Mouse (Mus musculus) heart, adult 2 months (tissue): Measurements from ENCODE around the gene Erc2.

Source experiments
- CTCF ChIP-seq: fragments of 200-600 bp; IDR thresholded peaks from 2 replicates; pipeline ENCODE4 v1.8.1; 2022; ENCODE audit warnings: antibody characterized with exemption, mild to moderate bottlenecking, moderate library complexity
- EP300 ChIP-seq: fragments of 200-500 bp; IDR thresholded peaks from 2 replicates; pipeline ENCODE4 v1.6.1; 2011; ENCODE audit warnings: low read depth, low read length, control low read depth; ENCODE audit not compliant: insufficient read depth
- POLR2A ChIP-seq: fragments of 200-500 bp; IDR thresholded peaks from 2 replicates; pipeline ENCODE4 v1.6.1; 2011; ENCODE audit warnings: mild to moderate bottlenecking, low read depth, low read length, control low read depth; ENCODE audit not compliant: insufficient read depth

- TF ChIP-seq EP300 (no peak), CTCF (no peak), POLR2A (no peak)
Measured at GRCm38 (mm10) chr14:27875991-27876411, 253.8 kb downstream of the Erc2 start.
